ENCODE assay signal across 10 mouse cellular contexts in genomic region chr16:11035273-11035672, GRCm38 (mm10).
"Had no signal": no experiment of that assay in that cellular context is flagged by ENCODE, and none has a peak within 500 bp of the region (broad histone marks: within the 10 kb centered on the region; RNA-seq: fewer than 3 reads in every experiment).

No protein-coding gene starts in this region.

- H3K36me3 ChIP-seq: neural tube, embryonic 12.5 days; neural tube, embryonic 13.5 days; neural tube, embryonic 15.5 days; stomach, embryonic 15.5 days had no signal

- H3K27me3 ChIP-seq: neural tube, embryonic 12.5 days; neural tube, embryonic 15.5 days; stomach, embryonic 15.5 days had no signal

- H3K27ac ChIP-seq: neural tube, embryonic 12.5 days; neural tube, embryonic 13.5 days; neural tube, embryonic 15.5 days; stomach, embryonic 15.5 days; stomach, postnatal 0 days had no signal

- DNase-seq: retina, postnatal 1 day; right cerebral cortex, postnatal 14 days; right cerebral cortex, postnatal 25 days; thymus, postnatal 25 days; thymus, postnatal 4 days had no signal

- H3K4me3 ChIP-seq: neural tube, embryonic 12.5 days; neural tube, embryonic 13.5 days; neural tube, embryonic 15.5 days; stomach, embryonic 15.5 days had no signal

- H3K4me2 ChIP-seq: neural tube, embryonic 13.5 days; neural tube, embryonic 15.5 days had no signal

- H3K9me3 ChIP-seq: neural tube, embryonic 12.5 days; neural tube, embryonic 13.5 days; neural tube, embryonic 15.5 days; stomach, embryonic 15.5 days had no signal

- H3K4me1 ChIP-seq: neural tube, embryonic 12.5 days; neural tube, embryonic 13.5 days; stomach, embryonic 15.5 days had no signal

- H3K9ac ChIP-seq: neural tube, embryonic 12.5 days; neural tube, embryonic 13.5 days; neural tube, embryonic 15.5 days; stomach, embryonic 15.5 days had no signal
